Mouse (Mus musculus): Measurements from ENCODE around the gene Atxn7l1.

Atxn7l1 gene

GRCm38 (mm10) chr12:33184137-33184536 lies 36.6 kb downstream of the Atxn7l1 start:
- DNase-seq = no peak

- no peak for DNase-seq
These were observed 37.6 kb downstream of the Atxn7l1 start for GRCm38 (mm10) chr12:33185046-33185445.

GRCm38 (mm10) chr12:33186331-33186730 lies 38.8 kb downstream of the Atxn7l1 start:
- no peak for DNase-seq

GRCm38 (mm10) chr12:33190133-33190532 lies 42.6 kb downstream of the Atxn7l1 start:
- no peak for DNase-seq

GRCm38 (mm10) chr12:33190633-33191032 lies 43.1 kb downstream of the Atxn7l1 start:
- DNase-seq = no peak

- DNase-seq = no peak
These were observed 46.0 kb downstream of the Atxn7l1 start for GRCm38 (mm10) chr12:33193408-33193901.

- no peak for DNase-seq
These were observed 47.7 kb downstream of the Atxn7l1 start for GRCm38 (mm10) chr12:33195175-33195574.

GRCm38 (mm10) chr12:33197287-33197686 lies 49.8 kb downstream of the Atxn7l1 start:
- no peak for DNase-seq

GRCm38 (mm10) chr12:33197746-33198145 lies 50.3 kb downstream of the Atxn7l1 start:
- no peak for DNase-seq

- DNase-seq = no peak
These were observed 53.6 kb downstream of the Atxn7l1 start for GRCm38 (mm10) chr12:33201068-33201467.

GRCm38 (mm10) chr12:33201491-33202210 lies 54.2 kb downstream of the Atxn7l1 start:
- no peak for DNase-seq

- no peak for DNase-seq
These were observed 57.8 kb downstream of the Atxn7l1 start for GRCm38 (mm10) chr12:33205255-33205654.

GRCm38 (mm10) chr12:33206300-33206699 lies 58.8 kb downstream of the Atxn7l1 start:
- DNase-seq = no peak

- no peak for DNase-seq
These were observed 63.4 kb downstream of the Atxn7l1 start for GRCm38 (mm10) chr12:33210856-33211255.

GRCm38 (mm10) chr12:33218215-33218859 lies 70.8 kb downstream of the Atxn7l1 start:
- no peak for DNase-seq

- DNase-seq = no peak
These were observed 71.9 kb downstream of the Atxn7l1 start for GRCm38 (mm10) chr12:33219436-33219835.

GRCm38 (mm10) chr12:33220081-33220480 lies 72.6 kb downstream of the Atxn7l1 start:
- no peak for DNase-seq

GRCm38 (mm10) chr12:33220509-33221051 lies 73.1 kb downstream of the Atxn7l1 start:
- DNase-seq = no peak

GRCm38 (mm10) chr12:33222187-33222586 lies 74.7 kb downstream of the Atxn7l1 start:
- no peak for DNase-seq

GRCm38 (mm10) chr12:33225117-33225541 lies 77.6 kb downstream of the Atxn7l1 start:
- no peak for DNase-seq

GRCm38 (mm10) chr12:33225978-33226377 lies 78.5 kb downstream of the Atxn7l1 start:
- DNase-seq = no peak

GRCm38 (mm10) chr12:33226596-33226995 lies 79.1 kb downstream of the Atxn7l1 start:
- no peak for DNase-seq

- no peak for DNase-seq
These were observed 87.8 kb downstream of the Atxn7l1 start for GRCm38 (mm10) chr12:33235314-33235713.

- DNase-seq = no peak
These were observed 88.4 kb downstream of the Atxn7l1 start for GRCm38 (mm10) chr12:33235771-33236323.

Measured in spleen, adult 18-20 months (tissue).